Mouse (Mus musculus): ENCODE measurements at regions not wholly inside any gene's neighbourhood (a gene's known extent, or its start where the extent isn't known, plus 50 kb on each side); places are given as distances from the start of the nearest gene placed in this dataset.

GRCm38 (mm10) chr12:54335509-54335908 is 131.8 kb upstream of the Egln3 start:
- Histone ChIP-seq H3K9ac (no peak overlapping the region), H3K9me3 (no peaks in the 10 kb centered on the region), H3K36me3 (no peaks in the 10 kb centered on the region), H3K27ac (no peak overlapping the region), H3K4me1 (no peaks in the 10 kb centered on the region), H3K4me2 (replicated peaks) (no peak overlapping the region), H3K27me3 (no peaks in the 10 kb centered on the region), H3K4me3 (no peak overlapping the region)
- WGBS, result 19% methylated on average over 2 of the region's 2 CpGs
- ATAC-seq (ENCODE audit: insufficient number of reproducible peaks, insufficient read depth, low FRiP score, low TSS enrichment), result no peak

- no peak for ATAC-seq (ENCODE audit: insufficient number of reproducible peaks, insufficient read depth, low FRiP score, low TSS enrichment)
- H3K36me3 ChIP-seq, result no peaks in the 10 kb centered on the region
- no peaks in the 10 kb centered on the region for H3K9me3 ChIP-seq
- no peak overlapping the region for H3K4me3 ChIP-seq
- no peaks in the 10 kb centered on the region for H3K4me1 ChIP-seq
- no peak overlapping the region for H3K27ac ChIP-seq
- WGBS, result 68% methylated on average over 9 of the region's 9 CpGs
- H3K4me2 ChIP-seq (replicated peaks), result no peak overlapping the region
- no peaks in the 10 kb centered on the region for H3K27me3 ChIP-seq
- H3K9ac ChIP-seq, result no peak overlapping the region
Observed at GRCm38 (mm10) chr12:54334491-54335132, 131.0 kb upstream of the Egln3 start.

GRCm38 (mm10) chr12:54333632-54334321 is 130.1 kb upstream of the Egln3 start:
- Histone ChIP-seq H3K4me1 (no peaks in the 10 kb centered on the region), H3K36me3 (no peaks in the 10 kb centered on the region), H3K4me3 (no peak overlapping the region), H3K27me3 (no peaks in the 10 kb centered on the region), H3K9me3 (no peaks in the 10 kb centered on the region), H3K27ac (no peak overlapping the region), H3K4me2 (replicated peaks) (no peak overlapping the region), H3K9ac (no peak overlapping the region)
- WGBS, result 80% methylated on average over 14 of the region's 14 CpGs
- ATAC-seq (ENCODE audit: insufficient number of reproducible peaks, insufficient read depth, low FRiP score, low TSS enrichment), result no peak

GRCm38 (mm10) chr12:54327483-54327882 is 123.8 kb upstream of the Egln3 start:
- WGBS, result 64% methylated on average over 1 of the region's 1 CpGs
- no peaks in the 10 kb centered on the region for H3K4me1 ChIP-seq
- ATAC-seq (ENCODE audit: insufficient number of reproducible peaks, insufficient read depth, low FRiP score, low TSS enrichment), result no peak

GRCm38 (mm10) chr12:54326571-54326970 is 122.9 kb upstream of the Egln3 start:
- Histone ChIP-seq H3K4me1 (no peaks in the 10 kb centered on the region), H3K27ac (no peak overlapping the region), H3K9me3 (no peaks in the 10 kb centered on the region), H3K4me3 (no peak overlapping the region), H3K27me3 (no peaks in the 10 kb centered on the region), H3K4me2 (replicated peaks) (no peak overlapping the region), H3K9ac (no peak overlapping the region), H3K36me3 (no peaks in the 10 kb centered on the region)
- ATAC-seq (ENCODE audit: insufficient number of reproducible peaks, insufficient read depth, low FRiP score, low TSS enrichment), result no peak
- WGBS, result 83% methylated on average over 7 of the region's 7 CpGs

More at GRCm38 (mm10) chr12:54327483-54327882, 123.8 kb upstream of the Egln3 start:
- Histone ChIP-seq H3K27me3 (no peaks in the 10 kb centered on the region), H3K4me2 (replicated peaks) (no peak overlapping the region), H3K4me3 (no peak overlapping the region), H3K9me3 (no peaks in the 10 kb centered on the region), H3K9ac (no peak overlapping the region), H3K27ac (no peak overlapping the region), H3K36me3 (no peaks in the 10 kb centered on the region)

GRCm38 (mm10) chr12:54320533-54320932 is 116.9 kb upstream of the Egln3 start:
- Histone ChIP-seq H3K27ac (no peak overlapping the region), H3K9me3 (0 out of 2 replicates have a peak, but pooled peaks cover 5% of the 10 kb centered on the region), H3K4me2 (replicated peaks) (no peak overlapping the region), H3K36me3 (no peaks in the 10 kb centered on the region), H3K9ac (no peak overlapping the region), H3K4me1 (0 out of 2 replicates have a peak, but pooled peaks cover 7% of the 10 kb centered on the region), H3K27me3 (no peaks in the 10 kb centered on the region), H3K4me3 (no peak overlapping the region)
- 87% methylated on average over 5 of the region's 5 CpGs for WGBS
- ATAC-seq (ENCODE audit: insufficient number of reproducible peaks, insufficient read depth, low FRiP score, low TSS enrichment), result no peak

- 1% methylated on average over 16 of the region's 16 CpGs for WGBS
- Histone ChIP-seq H3K4me3 (peak overlapping the region; percentile 17; the same call in 1 of the 2 replicates), H3K4me1 (peaks cover 24% of the 10 kb centered on the region; the same call in 1 of the 2 replicates), H3K27me3 (peaks cover 4% of the 10 kb centered on the region), H3K9ac (no peak overlapping the region), H3K4me2 (replicated peaks) (peak overlapping the region; percentile 49), H3K27ac (no peak overlapping the region), H3K36me3 (no peaks in the 10 kb centered on the region), H3K9me3 (0 out of 2 replicates have a peak, but pooled peaks cover 5% of the 10 kb centered on the region)
- ATAC-seq (ENCODE audit: insufficient number of reproducible peaks, insufficient read depth, low FRiP score, low TSS enrichment), result peak; percentile 79
Observed at GRCm38 (mm10) chr12:54316980-54317471, 113.4 kb upstream of the Egln3 start.

GRCm38 (mm10) chr12:54316066-54316567 is 112.5 kb upstream of the Egln3 start:
- peaks cover 24% of the 10 kb centered on the region; the same call in 1 of the 2 replicates for H3K4me1 ChIP-seq
- 0 out of 2 replicates have a peak, but pooled peaks cover 5% of the 10 kb centered on the region for H3K9me3 ChIP-seq
- H3K36me3 ChIP-seq, result no peaks in the 10 kb centered on the region
- ATAC-seq (ENCODE audit: insufficient number of reproducible peaks, insufficient read depth, low FRiP score, low TSS enrichment), result no peak
- 40% methylated on average over 15 of the region's 15 CpGs for WGBS
- H3K9ac ChIP-seq, result no peak overlapping the region
- no peak overlapping the region for H3K4me2 ChIP-seq (replicated peaks)
- no peak overlapping the region for H3K27ac ChIP-seq
- H3K4me3 ChIP-seq, result no peak overlapping the region
- H3K27me3 ChIP-seq, result peaks cover 4% of the 10 kb centered on the region

- WGBS, result 84% methylated on average over 2 of the region's 2 CpGs
- H3K9ac ChIP-seq, result no peak overlapping the region
- ATAC-seq (ENCODE audit: insufficient number of reproducible peaks, insufficient read depth, low FRiP score, low TSS enrichment), result no peak
- H3K27me3 ChIP-seq, result peaks cover 4% of the 10 kb centered on the region
- no peak overlapping the region for H3K4me2 ChIP-seq (replicated peaks)
- H3K27ac ChIP-seq, result no peak overlapping the region
- peaks cover 24% of the 10 kb centered on the region; the same call in 1 of the 2 replicates for H3K4me1 ChIP-seq
- H3K36me3 ChIP-seq, result no peaks in the 10 kb centered on the region
- H3K9me3 ChIP-seq, result no peaks in the 10 kb centered on the region
- no peak overlapping the region for H3K4me3 ChIP-seq
Observed at GRCm38 (mm10) chr12:54314153-54314552, 110.5 kb upstream of the Egln3 start.

- H3K4me2 ChIP-seq (replicated peaks), result peak overlapping the region; percentile 67
- H3K27me3 ChIP-seq, result peaks cover 4% of the 10 kb centered on the region
- peak overlapping the region; percentile 35; the same call in 1 of the 2 replicates for H3K9ac ChIP-seq
- peak overlapping the region; percentile 33 for H3K4me3 ChIP-seq
- peak; percentile 69 for ATAC-seq (ENCODE audit: insufficient number of reproducible peaks, insufficient read depth, low FRiP score, low TSS enrichment)
- no peaks in the 10 kb centered on the region for H3K36me3 ChIP-seq
- no peak overlapping the region for H3K27ac ChIP-seq
- H3K4me1 ChIP-seq, result peaks cover 24% of the 10 kb centered on the region; the same call in 1 of the 2 replicates
- H3K9me3 ChIP-seq, result no peaks in the 10 kb centered on the region
- WGBS, result 1% methylated on average over 20 of the region's 20 CpGs
Observed at GRCm38 (mm10) chr12:54313211-54313845, 109.7 kb upstream of the Egln3 start.

GRCm38 (mm10) chr12:54312522-54313210 is 109.0 kb upstream of the Egln3 start:
- H3K4me3 ChIP-seq, result peak overlapping the region; percentile 33
- no peaks in the 10 kb centered on the region for H3K9me3 ChIP-seq
- no peak overlapping the region for H3K27ac ChIP-seq
- peak overlapping the region; percentile 35; the same call in 1 of the 2 replicates for H3K9ac ChIP-seq
- peaks cover 24% of the 10 kb centered on the region; the same call in 1 of the 2 replicates for H3K4me1 ChIP-seq
- WGBS, result 15% methylated on average over 14 of the region's 14 CpGs
- H3K36me3 ChIP-seq, result no peaks in the 10 kb centered on the region
- ATAC-seq (ENCODE audit: insufficient number of reproducible peaks, insufficient read depth, low FRiP score, low TSS enrichment), result no peak; the same call in 1 of the 2 replicates
- peak overlapping the region; percentile 67 for H3K4me2 ChIP-seq (replicated peaks)
- H3K27me3 ChIP-seq, result peaks cover 4% of the 10 kb centered on the region
